Mouse (Mus musculus) CD4-positive, CD25-positive, alpha-beta regulatory T cell, adult 4 months (primary cell): ENCODE data around the gene Gdf15. TPM values are rescaled to one million over a fixed set of nuclear protein-coding genes. Genes with fewer than 3 reads are reported as not detected.
"Not testable (repeated sequence)": the region's sequence is repeated elsewhere in the genome, so short reads cannot be mapped to it uniquely, and the experiment has no call there.

Source experiments
- ATAC-seq: one replicate; pipeline ENCODE4 v1.8.0; 2017
- polyA plus RNA-seq, 2 experiments: library from polyadenylated mRNA; unstranded; fragments of 100-300 nt; shearing (Covaris generic); gene quantifications; one replicate each; pipeline ENCODE4 v1.2.1; 2017

The Gdf15 gene
- polyA plus RNA-seq, 2 experiments from 2014 or later = not detected

DNA sequence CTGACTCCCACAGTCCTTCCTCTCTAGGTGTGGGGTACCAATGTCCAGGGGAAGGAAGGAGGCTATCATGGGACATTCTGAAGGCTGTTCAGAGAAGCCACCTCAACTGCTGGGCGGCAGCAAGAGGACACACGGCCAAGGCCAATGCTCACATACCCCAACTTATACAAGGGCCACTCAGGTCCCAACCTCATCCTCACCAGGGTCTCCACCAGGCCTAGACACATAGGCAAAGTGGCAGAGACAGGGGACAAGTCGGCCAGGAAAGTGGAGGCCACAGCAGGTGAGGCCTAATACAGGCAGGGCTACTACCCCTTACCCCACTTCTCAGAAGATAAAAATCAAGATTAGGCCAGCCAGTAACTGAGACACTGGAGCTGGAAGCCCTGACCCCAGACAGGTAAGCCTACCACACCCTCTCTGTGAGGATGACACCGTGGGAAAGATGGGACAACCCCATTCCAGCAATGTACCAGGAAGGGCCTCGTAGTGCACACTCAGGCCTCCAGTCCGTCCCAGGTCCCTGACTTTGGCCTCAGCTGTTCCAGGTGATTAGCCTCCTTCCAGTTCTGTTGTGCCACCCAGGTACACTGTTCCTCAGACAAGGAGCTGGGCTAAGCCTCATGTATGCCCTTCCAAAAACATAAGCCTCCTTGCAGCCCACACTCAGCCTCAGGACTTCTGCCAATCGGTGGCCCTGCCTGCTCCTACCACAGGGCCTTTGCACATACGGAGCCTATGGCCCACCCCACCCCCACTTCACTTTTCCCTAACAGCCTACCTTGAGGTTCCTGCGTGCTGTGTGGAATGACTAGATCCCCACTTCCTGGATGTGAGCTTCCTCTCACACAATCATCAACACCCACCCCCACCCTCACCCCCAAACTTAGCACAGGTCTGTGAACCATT, 26.1 kb downstream of the Gdf15 start:
- no peak for ATAC-seq

DNA sequence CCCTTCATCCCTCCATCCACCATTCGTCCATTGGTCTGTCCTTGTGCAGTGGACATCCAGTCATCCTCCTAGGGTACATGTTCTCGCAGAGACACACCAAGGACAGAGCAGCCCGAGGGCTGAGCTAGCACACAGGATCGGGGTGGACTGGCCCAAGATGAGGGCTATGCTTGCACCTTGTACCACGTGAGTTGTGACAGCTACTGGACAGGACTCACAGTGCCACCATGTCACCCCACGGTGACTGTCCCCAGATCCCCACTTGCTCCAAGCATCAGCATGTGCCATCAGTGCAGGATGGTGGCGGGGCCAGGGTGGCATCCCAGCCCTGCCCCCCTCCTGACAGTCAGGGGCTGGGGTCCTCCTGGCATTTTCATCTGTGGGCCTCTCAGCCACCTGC, 27.7 kb downstream of the Gdf15 start:
- no peak for ATAC-seq

GRCm38 (mm10) chr8:70602139-70602811, 30.0 kb downstream of the Gdf15 start:
- ATAC-seq = no peak

DNA sequence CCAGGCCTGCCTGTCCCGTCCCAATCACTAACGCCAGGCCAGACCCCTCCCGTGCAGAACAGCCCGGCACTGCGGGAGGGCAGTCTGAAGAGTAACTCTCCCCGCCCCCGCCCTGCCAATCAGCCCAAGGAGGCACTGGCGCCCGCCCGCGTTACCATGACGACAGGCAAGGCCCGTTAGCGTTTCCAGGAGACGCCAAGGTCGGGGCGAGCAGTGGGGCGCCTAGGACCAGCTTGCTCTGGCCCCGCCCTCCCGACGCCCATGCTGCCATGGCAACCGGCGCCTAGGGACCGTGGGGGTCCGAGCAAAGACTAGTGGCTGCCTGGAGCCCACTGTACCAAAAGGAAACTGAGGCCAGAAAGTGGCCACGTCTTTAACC, 31.0 kb downstream of the Gdf15 start:
- peak; percentile 81 for ATAC-seq

DNA sequence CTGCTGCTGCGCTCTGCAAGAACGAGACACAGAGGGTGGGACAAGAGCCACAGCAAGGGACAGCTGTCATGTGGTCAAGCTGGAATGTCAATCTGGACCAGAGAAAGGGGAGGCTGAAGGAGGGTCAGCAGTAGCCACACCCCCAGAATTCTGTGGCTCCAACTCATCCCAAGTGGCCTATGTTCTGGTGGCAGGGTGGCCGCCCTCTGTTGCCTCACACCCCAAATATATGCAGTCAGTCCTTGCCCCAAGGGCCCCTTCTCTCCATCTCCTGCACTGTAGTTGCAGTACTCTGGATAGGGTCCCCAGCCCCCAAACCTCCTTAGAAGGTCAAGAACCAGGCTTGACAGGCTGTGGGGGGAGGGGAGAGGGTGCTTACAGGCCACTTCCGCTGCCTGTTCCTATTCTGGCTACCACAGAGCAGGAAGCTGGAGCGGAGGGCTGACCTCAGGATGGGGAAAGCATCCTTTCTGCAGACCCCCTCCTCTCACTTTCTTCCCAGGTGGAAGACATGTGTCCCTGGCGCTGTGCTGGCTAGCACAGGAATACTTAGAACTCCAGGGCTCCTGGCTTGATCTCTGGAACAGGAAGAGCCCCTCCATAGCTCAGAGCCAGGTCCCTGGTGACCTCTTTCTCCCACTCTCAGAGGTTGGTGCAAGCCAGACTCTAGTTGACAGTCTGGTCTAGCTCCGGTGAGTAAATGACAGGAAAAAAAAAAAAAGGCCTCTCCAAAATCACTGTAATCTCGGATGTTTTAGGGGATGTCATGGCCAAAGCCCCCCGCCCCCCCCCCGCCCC, 31.6 kb downstream of the Gdf15 start:
- no peak for ATAC-seq

- no peak for ATAC-seq
These were observed 32.6 kb downstream of the Gdf15 start for GRCm38 (mm10) chr8:70599507-70600290.

- no peak for ATAC-seq
These were observed 33.5 kb downstream of the Gdf15 start for GRCm38 (mm10) chr8:70598722-70599121.

GRCm38 (mm10) chr8:70598283-70598682, 34.0 kb downstream of the Gdf15 start:
- ATAC-seq = no peak

DNA sequence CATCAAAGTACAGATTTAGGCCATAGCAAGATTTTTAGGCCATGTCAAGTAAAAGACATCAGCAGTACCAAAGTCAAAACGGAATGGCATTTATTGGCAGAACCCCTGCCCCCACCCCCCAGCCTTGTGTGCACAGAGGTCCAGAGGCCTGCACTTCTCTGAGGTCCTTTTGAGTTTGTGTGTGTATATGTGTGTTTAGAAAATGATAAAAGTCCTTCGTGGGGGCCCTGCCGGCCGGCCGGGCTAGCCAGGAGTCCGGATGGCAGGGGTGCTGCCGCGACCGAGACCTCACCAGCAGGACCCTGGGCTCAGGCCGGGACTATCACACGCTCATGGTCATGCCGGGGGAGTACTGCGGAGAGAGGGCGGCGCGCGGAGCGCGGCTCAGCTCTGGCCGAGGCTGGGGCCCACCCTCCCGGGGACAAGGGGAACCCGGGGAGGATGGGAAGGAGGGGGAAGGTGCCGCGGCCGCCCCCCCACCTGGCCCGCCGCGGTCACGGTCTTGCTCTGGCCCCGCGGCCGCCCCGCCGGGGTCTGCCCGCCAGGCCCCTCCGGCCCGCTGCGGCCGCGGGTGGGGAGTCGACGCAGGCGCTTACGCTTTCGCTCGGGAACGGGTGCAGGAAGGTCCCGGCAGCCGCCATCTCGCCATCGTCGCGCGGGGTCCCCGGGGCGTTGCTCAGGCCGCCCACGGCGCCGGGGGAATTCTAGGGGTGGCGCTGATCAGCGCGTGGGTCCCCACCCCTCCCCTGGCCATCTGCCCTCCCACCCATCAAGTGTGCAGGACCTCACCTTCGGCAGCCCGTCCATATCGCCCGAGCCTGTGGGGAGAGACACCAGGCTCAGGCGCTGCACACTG, 34.6 kb downstream of the Gdf15 start:
- no peak for ATAC-seq

DNA sequence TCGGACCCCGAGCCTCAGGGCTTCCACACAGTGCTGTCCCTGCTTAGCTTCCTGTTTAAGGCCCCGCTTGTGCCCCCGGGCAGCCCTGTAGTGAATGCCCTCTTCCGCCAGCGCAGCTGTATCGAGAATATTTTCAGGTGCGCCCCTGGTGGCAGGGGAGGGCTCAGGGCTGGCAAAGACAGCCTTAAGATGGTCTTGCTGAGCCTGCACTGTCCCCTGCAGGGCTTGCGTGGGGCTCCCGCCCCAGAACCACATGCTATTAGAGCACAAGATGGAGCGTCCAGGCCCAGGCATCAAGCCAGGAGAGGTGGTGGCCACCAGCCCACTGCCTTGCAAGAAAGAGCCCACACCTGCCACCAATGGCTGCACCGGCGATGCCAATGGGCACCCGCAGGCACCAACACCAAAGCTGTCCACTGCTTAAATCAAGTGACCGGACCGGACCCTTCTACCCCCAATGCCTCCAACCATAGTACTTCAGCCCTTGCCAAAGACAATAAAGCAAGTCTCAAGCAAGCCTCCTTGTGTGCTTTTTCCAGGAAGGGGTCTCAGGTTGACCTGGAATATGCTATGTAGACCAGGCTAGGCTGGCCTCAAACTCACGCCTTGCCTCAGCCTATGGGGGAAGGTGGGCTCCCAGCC, 35.4 kb downstream of the Gdf15 start:
- no peak for ATAC-seq

GRCm38 (mm10) chr8:70596216-70596615, 36.0 kb downstream of the Gdf15 start:
- no peak for ATAC-seq

GRCm38 (mm10) chr8:70595811-70596210, 36.4 kb downstream of the Gdf15 start:
- ATAC-seq = no peak

DNA sequence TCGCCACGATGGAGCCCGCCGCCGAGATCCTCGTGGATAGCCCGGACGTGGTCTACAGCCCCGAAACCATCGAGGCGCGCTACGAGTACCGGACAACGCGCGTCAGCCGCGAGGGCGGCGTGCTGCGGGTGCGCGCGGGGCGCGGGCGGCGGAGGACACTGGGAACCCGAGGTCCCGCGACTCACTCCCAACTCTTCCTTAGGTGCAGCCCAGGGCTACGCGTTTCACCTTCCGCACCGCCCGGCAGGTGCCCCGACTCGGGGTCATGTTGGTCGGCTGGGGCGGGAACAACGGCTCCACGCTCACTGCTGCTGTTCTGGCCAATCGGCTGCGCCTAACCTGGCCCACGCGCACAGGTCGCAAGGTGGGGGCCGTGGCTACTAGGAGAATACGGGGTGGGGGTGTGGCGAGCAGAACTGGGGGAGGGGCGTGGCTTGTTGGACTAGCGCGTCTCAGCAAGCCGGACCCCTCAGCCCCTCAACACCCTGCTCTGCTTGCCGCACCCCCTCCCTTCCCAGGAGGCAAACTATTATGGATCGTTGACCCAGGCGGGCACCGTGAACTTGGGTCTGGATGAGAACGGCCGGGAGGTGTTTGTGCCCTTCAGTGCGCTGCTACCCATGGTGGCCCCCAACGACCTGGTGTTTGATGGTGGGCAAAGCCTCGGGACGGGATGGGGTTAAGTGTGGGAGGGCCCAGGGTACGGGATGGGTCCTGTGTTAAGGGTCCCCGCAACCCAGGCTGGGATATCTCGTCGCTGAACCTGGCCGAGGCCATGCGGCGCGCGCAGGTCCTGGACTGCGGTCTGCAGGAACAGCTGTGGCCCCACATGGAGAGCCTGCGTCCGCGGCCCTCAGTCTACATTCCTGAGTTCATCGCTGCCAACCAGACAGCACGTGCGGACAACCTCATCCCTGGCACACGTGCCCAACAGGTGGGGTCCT, 37.4 kb downstream of the Gdf15 start:
- ATAC-seq = peak; percentile 45

- peak; percentile 97 for ATAC-seq
These were observed 38.2 kb downstream of the Gdf15 start, which contains the start of gene Isyna1 for GRCm38 (mm10) chr8:70593961-70594609. Isyna1 (plus strand) TSS chr8:70594373.

- ATAC-seq = no peak
These were observed 39.1 kb downstream of the Gdf15 start for GRCm38 (mm10) chr8:70593173-70593572.

- no peak for ATAC-seq
These were observed 40.7 kb downstream of the Gdf15 start for GRCm38 (mm10) chr8:70591569-70591968.

- not testable (repeated sequence) for ATAC-seq
These were observed 44.3 kb downstream of the Gdf15 start for GRCm38 (mm10) chr8:70587955-70588354.

- ATAC-seq = no peak
These were observed 47.0 kb downstream of the Gdf15 start for GRCm38 (mm10) chr8:70585258-70585652.
